Mouse (Mus musculus) bone marrow macrophage, adult 2 months (primary cell): ENCODE data around the gene Rsu1.

Experiments
- CTCF ChIP-seq: IDR thresholded peaks from 2 replicates; pipeline ENCODE4 v1.5.1; 2012; ENCODE audit warnings: low read depth, mild to moderate bottlenecking, low read length, moderate library complexity
- POLR2A ChIP-seq: IDR thresholded peaks from 2 replicates; pipeline ENCODE4 v1.6.1; 2012; ENCODE audit warnings: mild to moderate bottlenecking, low read depth, low read length, borderline replicate concordance

DNA sequence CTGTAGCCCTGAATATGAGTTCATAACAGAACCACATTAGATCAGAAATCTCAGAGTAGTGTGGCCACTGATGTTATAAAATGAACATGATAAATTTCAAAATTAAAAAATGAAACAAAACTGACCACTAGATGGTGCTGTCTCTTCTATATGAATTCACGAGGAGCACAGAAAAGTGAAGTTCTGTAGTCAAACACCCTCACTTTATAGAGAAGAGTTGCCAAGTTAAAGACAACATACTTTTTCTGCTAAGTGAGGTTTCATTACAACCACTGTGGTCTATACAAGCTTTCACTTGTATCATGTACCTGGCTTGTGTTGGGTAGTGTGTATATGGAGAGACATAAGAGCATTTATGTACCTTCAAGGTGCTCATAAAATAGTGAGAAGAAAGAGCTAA lies 19.4 kb upstream of the Rsu1 start:
- TF ChIP-seq CTCF (no peak), POLR2A (no peak)
